Mouse (Mus musculus) small intestine, adult 2 months (tissue): ENCODE results near the gene Foxa3.

Experiments
- CTCF ChIP-seq: fragments of 200-500 bp; IDR thresholded peaks from 2 replicates; pipeline ENCODE4 v1.5.1; 2012; ENCODE audit warnings: low read depth, mild to moderate bottlenecking, control low read depth, inconsistent platforms, low read length, moderate library complexity, mixed read lengths; ENCODE audit not compliant: insufficient replicate concordance, insufficient read length; ENCODE audit errors: extremely low read depth
- POLR2A ChIP-seq: fragments of 200-500 bp; IDR thresholded peaks from 2 replicates; pipeline ENCODE4 v1.6.1; 2012; ENCODE audit warnings: low read depth, mild to moderate bottlenecking, control low read depth, inconsistent platforms, low read length, moderate library complexity

- TF ChIP-seq POLR2A (no peak), CTCF (no peak)
Observed at GRCm38 (mm10) chr7:18965312-18965711, 58.0 kb downstream of the Foxa3 start.
